Mouse (Mus musculus) neutrophil, adult 5-6 weeks (primary cell): Measurements from ENCODE around the gene Ints11. TPM values are rescaled to one million over a fixed set of nuclear protein-coding genes. Genes with fewer than 3 reads are reported as not detected.

Experiments
- ATAC-seq: fragments of 151-379, 151-347 bp; 2 replicates; pipeline ENCODE4 v1.8.0; 2017; ENCODE audit warnings: mild to moderate bottlenecking, moderate TSS enrichment; ENCODE audit not compliant: insufficient number of reproducible peaks, poor library complexity, low FRiP score, severe bottlenecking; ENCODE audit errors: extremely low read depth
- total RNA-seq: library from RNA; stranded (forward); fragments of 200-1000 nt; gene quantifications from 2 replicates; pipeline ENCODE4 v1.2.3, GENCODE M21; 2017

Ints11 gene
- total RNA-seq, 1 experiment from 2014 or later = 25.4 TPM

DNA sequence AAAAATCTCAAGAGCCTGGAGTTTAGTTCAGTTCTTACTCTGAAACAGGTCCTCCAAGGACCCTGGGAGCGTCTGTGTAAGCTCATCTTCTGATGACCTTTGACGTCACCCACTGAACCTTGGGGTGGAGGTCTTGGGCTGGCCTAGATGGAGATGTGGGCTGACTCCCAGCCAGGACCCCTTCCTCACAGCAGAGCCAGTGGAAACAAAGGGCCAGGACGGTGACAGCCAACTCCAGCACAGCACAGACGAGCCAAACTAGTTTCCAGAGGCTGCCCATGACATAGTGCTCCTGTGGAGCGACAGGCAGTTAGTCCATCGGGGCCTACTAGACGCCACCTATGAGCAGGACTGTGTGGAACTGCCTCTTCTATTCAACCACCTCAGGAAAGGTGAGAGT is 38.9 kb downstream of the Ints11 start:
- ATAC-seq = no peak

DNA sequence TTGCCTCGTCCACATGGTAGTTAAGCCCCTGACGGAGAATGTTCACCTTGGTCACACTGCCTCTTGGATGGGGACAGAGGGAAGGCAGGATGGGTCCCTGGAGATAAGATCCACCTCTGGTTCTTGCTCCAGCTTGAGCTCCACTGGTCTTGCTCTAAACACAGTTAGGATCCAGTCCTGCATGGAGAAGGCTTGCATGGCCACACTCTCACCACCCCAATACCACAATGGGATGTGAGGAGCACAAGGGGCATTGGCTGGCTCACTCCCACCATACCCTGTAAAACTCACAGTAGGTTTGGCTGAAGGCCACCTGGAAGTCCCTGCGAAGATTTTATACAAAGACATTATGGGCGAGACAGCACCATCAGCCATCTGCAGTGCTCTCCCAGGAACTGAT is 39.4 kb downstream of the Ints11 start:
- no peak for ATAC-seq

- ATAC-seq = no peak
Observed at GRCm38 (mm10) chr4:155932031-155932430, 62.7 kb downstream of the Ints11 start.

Other genes with a start within 250 kb of the Ints11 start
- gene Cdk11b, start 244.7 kb upstream of the Ints11 start, total RNA-seq = 135 and 137 TPM in 2 replicates
- not detected in 2 replicates for gene Gm10563, start 224.1 kb upstream of the Ints11 start, total RNA-seq
- 0.74 and 0.93 TPM in 2 replicates for gene Mmp23, start 216.2 kb upstream of the Ints11 start, total RNA-seq
- gene Mib2, start 200.3 kb upstream of the Ints11 start, total RNA-seq = 37.0 and 38.5 TPM in 2 replicates
- gene Fndc10, start 175.2 kb upstream of the Ints11 start, total RNA-seq = 0.23 and 0.37 TPM in 2 replicates
- 148 and 173 TPM in 2 replicates for gene Ssu72, start 164.7 kb upstream of the Ints11 start, total RNA-seq
- gene Tmem240, start 134.7 kb upstream of the Ints11 start, total RNA-seq = 0.12 and 0.61 TPM in 2 replicates
- 41.5 and 55.2 TPM in 2 replicates for gene Atad3a, start 108.5 kb upstream of the Ints11 start, total RNA-seq
- 0.12 and 0.37 TPM in 2 replicates for gene Vwa1, start 94.8 kb upstream of the Ints11 start, total RNA-seq
- 0.12 TPM in 1 of 2 replicates, not detected in the other for gene Tmem88b, start 83.7 kb upstream of the Ints11 start, total RNA-seq
- not detected in 2 replicates for gene Ankrd65, start 79.1 kb upstream of the Ints11 start, total RNA-seq
- 30.4 and 33.5 TPM in 2 replicates for gene Mrpl20, start 66.7 kb upstream of the Ints11 start, total RNA-seq
- gene Ccnl2, start 57.1 kb upstream of the Ints11 start, total RNA-seq = 394 and 410 TPM in 2 replicates
- 129 and 133 TPM in 2 replicates for gene Aurkaip1, start 38.3 kb upstream of the Ints11 start, total RNA-seq
- gene Mxra8, start 29.9 kb upstream of the Ints11 start, total RNA-seq = 0.47 and 2.3 TPM in 2 replicates
- gene Dvl1, start 22.1 kb upstream of the Ints11 start, total RNA-seq = 32.8 and 39.2 TPM in 2 replicates
- 1.4 and 1.8 TPM in 2 replicates for gene Tas1r3, start 6.2 kb upstream of the Ints11 start, total RNA-seq
- 2.3 and 10.1 TPM in 2 replicates for gene Cptp, start 106 bp upstream of the Ints11 start, total RNA-seq
- 10.1 and 10.3 TPM in 2 replicates for gene Pusl1, start 22.2 kb downstream of the Ints11 start, total RNA-seq
- gene Acap3, start 22.3 kb downstream of the Ints11 start, total RNA-seq = 15.7 and 17.5 TPM in 2 replicates
- 87.4 and 90.2 TPM in 2 replicates for gene Ube2j2, start 74.3 kb downstream of the Ints11 start, total RNA-seq
- 1.6 and 3.6 TPM in 2 replicates for gene C1qtnf12, start 92.8 kb downstream of the Ints11 start, total RNA-seq
- 2.9 and 3.7 TPM in 2 replicates for gene B3galt6, start 123.1 kb downstream of the Ints11 start, total RNA-seq
- gene Sdf4, start 123.3 kb downstream of the Ints11 start, total RNA-seq = 213 and 229 TPM in 2 replicates
- gene Tnfrsf4, start 144.3 kb downstream of the Ints11 start, total RNA-seq = 2.6 and 7.6 TPM in 2 replicates
- 18.5 and 22.1 TPM in 2 replicates for gene Tnfrsf18, start 156.6 kb downstream of the Ints11 start, total RNA-seq
- gene Ttll10, start 189.9 kb downstream of the Ints11 start, total RNA-seq = not detected in 2 replicates
- gene 9430015G10Rik, start 240.4 kb downstream of the Ints11 start, total RNA-seq = 32.6 and 33.3 TPM in 2 replicates